Mouse (Mus musculus) spleen, adult 2 months (tissue): Measurements from ENCODE around the gene B4galt1. TPM values are rescaled to one million over a fixed set of nuclear protein-coding genes. Genes with fewer than 3 reads are reported as not detected.

ENCODE experiments used
- DNase-seq, 2 experiments: peaks; one replicate each; pipeline versions ENCODE4 v3.0.0 to v3.0.0-alpha.2; 2012 to 2021; ENCODE audit warnings: low spot score in 2 of 2, low read depth in 1 of 2
- H3K27ac ChIP-seq: fragments of 200-500 bp; 2 replicates; pipeline ENCODE4 v1.5.1; 2012; ENCODE audit warnings: low read length, inconsistent platforms; ENCODE audit not compliant: insufficient read depth
- H3K27me3 ChIP-seq: fragments of 200-500 bp; 2 replicates; pipeline ENCODE4 v1.6.1; 2012; ENCODE audit warnings: mild to moderate bottlenecking, moderate library complexity, low read length, inconsistent platforms; ENCODE audit not compliant: control insufficient read depth, insufficient read depth
- H3K36me3 ChIP-seq: fragments of 200-500 bp; 2 replicates; pipeline ENCODE4 v1.6.1; 2012; ENCODE audit warnings: mild to moderate bottlenecking, low read length, inconsistent platforms; ENCODE audit not compliant: control insufficient read depth, insufficient read depth
- H3K4me1 ChIP-seq: fragments of 200-500 bp; 2 replicates; pipeline ENCODE4 v1.6.1; 2011; ENCODE audit warnings: inconsistent platforms; ENCODE audit not compliant: control insufficient read depth, insufficient read depth, insufficient read length
- H3K4me3 ChIP-seq: fragments of 200-500 bp; 2 replicates; pipeline ENCODE4 v1.5.1; 2011; ENCODE audit warnings: mild to moderate bottlenecking, inconsistent platforms; ENCODE audit not compliant: insufficient read depth, insufficient read length; ENCODE audit errors: extremely low read depth
- CTCF ChIP-seq: fragments of 200-500 bp; IDR thresholded peaks from 2 replicates; pipeline ENCODE4 v1.5.1; 2011; ENCODE audit warnings: mild to moderate bottlenecking, inconsistent platforms; ENCODE audit not compliant: insufficient read depth, insufficient read length, insufficient replicate concordance; ENCODE audit errors: extremely low read depth
- POLR2A ChIP-seq: fragments of 200-500 bp; IDR thresholded peaks from 2 replicates; pipeline ENCODE4 v1.6.1; 2011; ENCODE audit warnings: low read depth, low read length, inconsistent platforms
- WGBS: fragments of 180-500 bp; shearing (Covaris S2); methylation state at CpG from one replicate; pipeline ENCODE4 v1.1.7; 2018; 5-methylcytosine and 5-hydroxymethylcytosine counted together
- polyA plus RNA-seq: library from polyadenylated mRNA; depleted of rRNA; stranded (reverse); fragments of >200 nt; gene quantifications from 2 replicates; pipeline ENCODE4 v1.2.3, GENCODE M21; 2012

B4galt1 gene
- polyA plus RNA-seq, 1 experiment = 24.6 TPM

GRCm38 (mm10) chr4:40857824-40858346 is 4.1 kb upstream of the B4galt1 start:
- TF ChIP-seq CTCF = no peak
- no peak for TF ChIP-seq POLR2A
- Histone ChIP-seq H3K4me1 (peaks cover 2% of the 10 kb centered on the region; the same call in 1 of the 2 replicates), H3K4me3 (no peak overlapping the region), H3K36me3 (no peaks in the 10 kb centered on the region), H3K27ac (no peak overlapping the region), H3K27me3 (no peaks in the 10 kb centered on the region)
- 57% methylated on average over 8 of the region's 8 CpGs for WGBS
- DNase-seq = no peak

DNA sequence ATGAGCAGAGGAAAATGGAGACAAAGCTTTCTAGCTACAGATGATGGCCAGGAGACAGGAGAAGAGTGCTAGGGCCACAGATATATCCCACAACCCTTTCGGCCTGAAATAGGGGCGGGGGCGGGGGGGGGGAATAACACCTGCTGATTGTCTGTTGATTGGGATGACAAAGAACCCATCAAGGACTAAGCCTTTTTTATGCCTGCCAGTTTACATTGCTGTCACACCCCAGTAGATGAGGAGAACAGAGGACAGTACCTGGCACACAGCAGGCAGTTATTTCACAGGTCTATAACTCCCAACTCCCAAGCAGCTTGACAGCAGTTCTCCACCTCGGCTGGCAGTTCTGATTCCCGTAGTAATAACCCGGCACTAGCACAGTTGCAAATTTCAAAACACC is 2.8 kb upstream of the B4galt1 start:
- peaks cover 2% of the 10 kb centered on the region; the same call in 1 of the 2 replicates for H3K4me1 ChIP-seq
- WGBS = 92% methylated on average over 6 of the region's 6 CpGs
- TF ChIP-seq POLR2A (no peak), CTCF (no peak)
- no peak overlapping the region for H3K27ac ChIP-seq
- H3K36me3 ChIP-seq = no peaks in the 10 kb centered on the region
- H3K27me3 ChIP-seq = no peaks in the 10 kb centered on the region
- no peak overlapping the region for H3K4me3 ChIP-seq
- no peak for DNase-seq

- TF ChIP-seq CTCF (no peak), POLR2A (no peak)
- H3K27ac ChIP-seq = peak overlapping the region; percentile 88
- WGBS = 21% methylated on average over 18 of the region's 18 CpGs
- no peaks in the 10 kb centered on the region for H3K27me3 ChIP-seq
- DNase-seq = no peak
- peaks cover 18% of the 10 kb centered on the region; the same call in 1 of the 2 replicates for H3K4me1 ChIP-seq
- peak overlapping the region; percentile 66 for H3K4me3 ChIP-seq
- no peaks in the 10 kb centered on the region; the same call in 1 of the 2 replicates for H3K36me3 ChIP-seq
These were observed 655 bp upstream of the B4galt1 start for GRCm38 (mm10) chr4:40854387-40854933.

- H3K36me3 ChIP-seq = no peaks in the 10 kb centered on the region; the same call in 1 of the 2 replicates
- DNase-seq = peak in 1 of 2 experiments; percentile 11
- peak overlapping the region; percentile 78 for H3K4me3 ChIP-seq
- H3K27me3 ChIP-seq = no peaks in the 10 kb centered on the region
- 1% methylated on average over 16 of the region's 20 CpGs for WGBS
- peaks cover 20% of the 10 kb centered on the region; the same call in 1 of the 2 replicates for H3K4me1 ChIP-seq
- TF ChIP-seq CTCF (no peak), POLR2A (no peak)
- peak overlapping the region; percentile 92 for H3K27ac ChIP-seq
These were observed 792 bp downstream of the B4galt1 start for GRCm38 (mm10) chr4:40852861-40853564.

- peak overlapping the region; percentile 84 for H3K27ac ChIP-seq
- H3K36me3 ChIP-seq = no peaks in the 10 kb centered on the region; the same call in none of the 2 replicates
- peak overlapping the region; percentile 78 for H3K4me3 ChIP-seq
- peak in 1 of 2 experiments; percentile 26 for DNase-seq
- WGBS = 7% methylated on average over 5 of the region's 5 CpGs
- H3K27me3 ChIP-seq = no peaks in the 10 kb centered on the region
- TF ChIP-seq POLR2A (no peak), CTCF (no peak)
- peaks cover 24% of the 10 kb centered on the region; the same call in 1 of the 2 replicates for H3K4me1 ChIP-seq
These were observed 1.5 kb downstream of the B4galt1 start for GRCm38 (mm10) chr4:40852249-40852781.

DNA sequence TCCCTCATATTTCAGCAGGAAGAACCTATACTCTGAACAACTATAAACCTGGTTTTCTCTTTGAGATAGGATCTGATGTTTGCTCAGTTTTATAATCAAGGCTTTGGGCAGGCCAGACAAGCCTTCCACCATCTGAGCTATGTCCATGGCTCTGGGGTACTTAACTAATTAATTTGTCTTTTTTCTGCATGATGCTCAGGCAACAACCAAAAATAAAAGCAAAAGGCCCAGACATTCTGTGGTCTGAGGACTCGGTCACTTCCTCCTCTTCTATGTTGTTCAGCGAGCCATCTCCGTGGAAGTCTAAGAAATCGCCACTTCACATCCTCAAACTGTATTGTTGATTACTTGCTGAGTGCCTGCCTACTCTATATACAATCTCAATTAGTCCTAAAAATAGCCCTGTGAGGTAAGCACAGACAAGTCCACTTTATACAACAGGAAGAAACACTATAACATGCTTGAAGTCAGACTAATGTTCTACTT is 2.0 kb downstream of the B4galt1 start:
- H3K36me3 ChIP-seq = no peaks in the 10 kb centered on the region; the same call in none of the 2 replicates
- H3K4me1 ChIP-seq = peaks cover 28% of the 10 kb centered on the region; the same call in 1 of the 2 replicates
- no peak for DNase-seq
- peak overlapping the region; percentile 78 for H3K4me3 ChIP-seq
- H3K27me3 ChIP-seq = no peaks in the 10 kb centered on the region
- TF ChIP-seq POLR2A (no peak), CTCF (no peak)
- H3K27ac ChIP-seq = peak overlapping the region; percentile 74; the same call in 1 of the 2 replicates
- WGBS = 1% methylated on average over 4 of the region's 4 CpGs
